Mouse (Mus musculus): ENCODE measurements around the gene Bard1. TPM values are rescaled to one million over a fixed set of nuclear protein-coding genes. Genes with fewer than 3 reads are reported as not detected.

Bard1 gene
- total RNA-seq, 4 experiments from 2014 or later: 0.41 to 0.80 (median 0.53) TPM

- DNase-seq (ENCODE audit: low spot score in 2 of 2): no peak
Measured at GRCm38 (mm10) chr1:71052756-71053155, 50.2 kb downstream of the Bard1 start.

GRCm38 (mm10) chr1:71052252-71052651, 50.7 kb downstream of the Bard1 start:
- DNase-seq (ENCODE audit: low spot score in 2 of 2): no peak

- no peak for DNase-seq (ENCODE audit: low spot score in 2 of 2)
Measured at GRCm38 (mm10) chr1:71045141-71045540, 57.8 kb downstream of the Bard1 start.

- no peak for DNase-seq (ENCODE audit: low spot score in 2 of 2)
Measured at GRCm38 (mm10) chr1:71043951-71044350, 59.0 kb downstream of the Bard1 start.

- no peak for DNase-seq (ENCODE audit: low spot score in 2 of 2)
Measured at GRCm38 (mm10) chr1:71036999-71037398, 65.9 kb downstream of the Bard1 start.

GRCm38 (mm10) chr1:71035565-71035964, 67.4 kb downstream of the Bard1 start:
- DNase-seq (ENCODE audit: low spot score in 2 of 2): no peak

GRCm38 (mm10) chr1:71022766-71023165, 80.2 kb downstream of the Bard1 start:
- no peak for DNase-seq (ENCODE audit: low spot score in 2 of 2)

GRCm38 (mm10) chr1:71014345-71014744, 88.6 kb downstream of the Bard1 start:
- no peak for DNase-seq (ENCODE audit: low spot score in 2 of 2)

- no peak for DNase-seq (ENCODE audit: low spot score in 2 of 2)
Measured at GRCm38 (mm10) chr1:71005998-71006397, 96.9 kb downstream of the Bard1 start.

GRCm38 (mm10) chr1:71004177-71004576, 98.8 kb downstream of the Bard1 start:
- DNase-seq (ENCODE audit: low spot score in 2 of 2): no peak

GRCm38 (mm10) chr1:71003741-71004140, 99.2 kb downstream of the Bard1 start:
- no peak for DNase-seq (ENCODE audit: low spot score in 2 of 2)

- DNase-seq (ENCODE audit: low spot score in 2 of 2): peak in 1 of 2 experiments; percentile 5
Measured at GRCm38 (mm10) chr1:70997377-70997993, 105.5 kb downstream of the Bard1 start.

- no peak for DNase-seq (ENCODE audit: low spot score in 2 of 2)
Measured at GRCm38 (mm10) chr1:70996766-70997165, 106.2 kb downstream of the Bard1 start.

All from layer of hippocampus, adult 8-10 months (tissue).